Mouse (Mus musculus): ENCODE measurements around the gene Hao1. TPM values are rescaled to one million over a fixed set of nuclear protein-coding genes. Genes with fewer than 3 reads are reported as not detected.

The Hao1 gene
- total RNA-seq (2014; fragmentation: Nextera tagmentation): not detected in 2 replicates
- total RNA-seq (2017): not detected in 2 replicates

DNA sequence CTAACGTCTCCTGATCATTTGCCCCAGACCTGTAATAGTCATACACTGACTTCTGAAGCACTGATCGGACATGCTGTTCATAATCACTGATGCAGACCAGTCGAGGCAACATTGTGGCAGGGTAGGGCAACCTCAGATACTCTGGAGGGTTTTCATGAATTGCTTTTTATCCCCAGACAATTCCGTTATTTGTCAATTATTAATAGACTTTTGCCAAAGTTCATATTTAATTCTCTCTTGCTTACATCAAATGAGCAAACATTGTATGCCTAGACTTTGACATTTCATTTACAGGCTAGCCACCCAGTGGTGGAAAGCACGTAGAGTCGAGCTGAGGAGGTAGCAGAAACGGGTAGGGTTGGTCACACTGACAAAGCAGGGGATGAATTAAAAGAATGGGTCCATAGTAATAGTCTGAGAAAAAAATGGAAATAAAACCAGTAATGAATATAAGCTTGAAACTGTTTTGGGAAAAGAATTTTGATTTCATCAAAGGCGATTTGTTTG lies at the start of gene Hao1:
Hao1 (minus strand) TSS at position 148 of the 507 bp plus-strand sequence.
- ATAC-seq (replicated peaks; ENCODE audit: poor library complexity, severe bottlenecking): no peak

DNA sequence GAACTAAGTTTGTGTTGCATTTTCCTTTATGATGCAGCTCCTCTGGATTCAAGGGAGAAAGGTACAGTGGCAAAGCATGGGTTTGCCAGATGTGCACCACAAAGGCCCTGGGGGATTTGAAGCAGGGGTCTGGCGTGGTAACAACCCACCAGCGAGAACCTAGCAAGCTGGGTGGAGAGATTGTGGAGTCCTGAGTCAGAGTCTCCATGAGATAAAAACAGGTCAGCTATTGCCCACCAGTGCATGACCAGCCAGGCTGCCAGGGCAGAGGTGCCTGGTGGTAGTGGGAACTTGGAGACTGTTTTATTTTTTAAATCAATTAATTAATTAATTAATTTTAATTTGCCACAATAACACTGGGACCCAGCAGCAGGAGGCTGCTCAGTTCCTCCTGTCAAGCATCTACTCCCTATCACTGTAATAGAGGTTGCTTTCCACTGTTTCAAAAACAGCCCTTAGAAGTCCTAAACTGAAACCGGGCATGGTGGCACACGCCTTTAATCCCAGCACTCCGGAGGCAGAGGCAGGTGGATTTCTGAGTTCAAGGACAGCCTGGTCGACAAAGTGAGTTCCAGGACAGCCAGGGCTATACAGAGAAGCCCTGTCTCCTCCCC lies 37.0 kb upstream of the Hao1 start:
- no peak for ATAC-seq (replicated peaks; ENCODE audit: poor library complexity, severe bottlenecking)

DNA sequence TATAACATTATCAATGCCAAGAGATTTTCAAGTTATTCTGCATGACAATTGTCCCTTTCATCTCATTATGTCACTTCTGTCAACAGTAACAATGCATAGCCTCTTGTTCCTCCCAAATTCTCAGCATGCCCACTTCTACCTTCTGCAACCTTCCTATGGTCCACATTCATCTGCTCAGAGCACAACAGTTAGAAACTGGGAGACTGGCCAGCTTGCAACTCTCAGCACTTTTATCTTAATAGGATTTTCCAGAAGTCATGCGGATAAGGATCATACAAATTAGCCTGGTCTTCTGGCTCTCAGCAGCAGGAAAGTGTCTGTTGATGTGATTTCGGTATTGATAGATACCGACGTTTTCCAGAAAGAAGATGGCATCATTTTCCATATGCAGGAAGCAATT lies 31.1 kb upstream of the Hao1 start:
- no peak for ATAC-seq (replicated peaks; ENCODE audit: poor library complexity, severe bottlenecking)

DNA sequence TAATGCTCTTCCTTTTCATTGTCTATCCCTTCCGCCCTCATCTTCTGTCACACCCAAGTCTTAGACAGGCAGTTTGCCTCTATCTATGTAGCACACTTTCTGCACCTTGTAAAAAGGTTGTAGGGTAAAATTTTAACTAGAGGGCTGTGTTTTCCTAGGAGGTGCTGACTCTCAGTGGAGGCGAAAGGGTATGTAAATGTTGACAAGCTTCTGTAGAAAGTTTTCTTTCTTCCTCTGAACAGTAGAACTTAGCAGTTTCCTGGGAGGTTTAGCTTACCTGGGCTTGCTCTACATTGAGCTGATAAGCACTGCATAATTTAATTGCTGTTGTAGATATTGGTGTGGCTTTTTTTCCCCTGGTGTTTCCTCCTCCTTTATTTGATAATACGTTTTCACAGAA lies 5.3 kb upstream of the Hao1 start:
- no peak for ATAC-seq (replicated peaks; ENCODE audit: poor library complexity, severe bottlenecking)

DNA sequence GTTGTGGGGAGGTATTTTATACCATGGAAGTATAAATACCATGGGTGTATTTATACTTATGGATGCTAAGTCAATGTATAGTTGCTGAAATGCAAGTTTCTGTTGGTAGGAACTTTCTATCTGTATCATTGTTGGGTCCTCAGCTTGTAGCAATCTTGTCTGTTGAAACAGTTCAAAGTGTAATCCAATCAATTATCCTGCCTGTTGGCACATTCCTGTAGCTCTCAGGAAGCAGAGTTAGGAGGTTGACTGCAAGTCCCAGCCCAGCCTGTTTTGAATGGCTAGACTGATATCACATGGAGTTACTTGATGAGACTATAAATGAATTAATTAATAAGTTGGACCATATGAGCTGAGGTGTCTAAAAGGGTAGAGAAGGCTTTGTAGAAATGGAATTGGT lies 1.8 kb downstream of the Hao1 start:
- ATAC-seq (replicated peaks; ENCODE audit: poor library complexity, severe bottlenecking): no peak

DNA sequence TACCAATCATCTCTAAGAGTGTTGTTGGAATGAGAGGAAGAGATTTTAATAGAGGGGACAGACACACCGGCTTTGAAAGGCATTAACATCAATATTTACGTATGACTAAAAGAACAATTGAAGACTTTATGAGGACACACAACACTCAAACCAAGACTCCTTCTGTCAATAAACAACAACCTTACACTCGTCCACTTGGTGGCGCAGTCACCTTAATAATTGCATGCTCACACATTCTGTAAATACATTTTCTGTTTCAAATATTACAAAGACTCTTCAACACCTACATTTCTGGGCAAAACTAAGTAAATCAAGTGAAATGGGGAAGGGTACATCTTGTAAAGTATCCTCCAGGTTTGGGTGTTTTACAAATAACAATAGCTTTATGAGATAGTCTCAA lies 4.4 kb downstream of the Hao1 start:
- peak; percentile 60; the same call in 1 of the 2 replicates for ATAC-seq (replicated peaks; ENCODE audit: poor library complexity, severe bottlenecking)

DNA sequence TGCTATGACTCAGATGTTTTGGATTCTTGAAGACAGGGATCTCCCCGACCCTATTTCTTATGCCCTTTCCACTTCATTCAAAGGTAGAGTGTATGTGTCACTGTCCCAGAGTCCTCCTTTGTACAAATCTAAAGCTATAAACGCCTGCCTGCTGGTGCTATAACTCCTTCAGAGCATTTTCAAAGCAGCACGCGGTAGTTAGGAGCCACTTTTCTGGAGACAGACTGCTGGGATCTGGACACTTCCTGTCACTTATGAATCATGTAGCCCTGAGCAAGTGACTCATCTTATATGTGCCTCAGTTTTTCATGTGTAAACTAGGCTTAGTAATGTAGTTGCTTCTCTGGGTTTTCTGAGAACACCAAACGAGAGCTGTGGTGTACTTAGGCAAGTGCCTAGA lies 9.1 kb downstream of the Hao1 start:
- peak; percentile 15 for ATAC-seq (replicated peaks; ENCODE audit: poor library complexity, severe bottlenecking)

DNA sequence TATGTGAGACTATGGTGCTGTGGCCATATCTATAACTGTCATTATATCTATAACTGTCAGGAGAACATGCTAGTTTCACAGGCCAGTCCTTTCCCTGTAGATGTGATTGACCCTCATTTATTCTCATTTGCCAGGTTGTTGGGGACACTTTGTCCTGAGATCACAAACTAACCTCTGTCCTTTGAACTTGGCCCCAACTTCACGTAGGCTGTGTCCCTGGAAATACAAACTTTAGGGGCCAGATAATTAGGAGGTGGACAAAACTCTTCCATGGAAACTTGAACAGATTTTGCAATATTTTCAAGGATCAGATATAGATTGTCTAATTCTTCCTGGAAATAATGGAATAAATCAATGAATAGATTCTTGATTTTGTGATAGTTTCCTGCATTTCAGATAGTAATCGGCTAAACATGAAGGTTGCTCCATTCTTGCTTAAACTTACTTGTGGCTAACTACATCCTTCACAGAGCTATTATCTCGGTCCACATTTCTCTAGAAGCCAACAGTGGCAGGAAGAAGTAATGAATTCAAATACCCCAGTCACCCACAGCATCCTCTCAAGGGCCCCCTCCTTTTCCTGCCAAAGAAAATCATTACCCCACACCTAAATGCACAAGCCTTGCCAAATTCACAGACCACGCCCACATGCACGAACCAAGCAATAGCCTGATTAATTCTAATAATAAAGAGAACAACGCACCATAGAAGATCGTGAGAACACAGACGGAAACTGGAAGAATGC lies 9.7 kb downstream of the Hao1 start:
- peak; percentile 74 for ATAC-seq (replicated peaks; ENCODE audit: poor library complexity, severe bottlenecking)

DNA sequence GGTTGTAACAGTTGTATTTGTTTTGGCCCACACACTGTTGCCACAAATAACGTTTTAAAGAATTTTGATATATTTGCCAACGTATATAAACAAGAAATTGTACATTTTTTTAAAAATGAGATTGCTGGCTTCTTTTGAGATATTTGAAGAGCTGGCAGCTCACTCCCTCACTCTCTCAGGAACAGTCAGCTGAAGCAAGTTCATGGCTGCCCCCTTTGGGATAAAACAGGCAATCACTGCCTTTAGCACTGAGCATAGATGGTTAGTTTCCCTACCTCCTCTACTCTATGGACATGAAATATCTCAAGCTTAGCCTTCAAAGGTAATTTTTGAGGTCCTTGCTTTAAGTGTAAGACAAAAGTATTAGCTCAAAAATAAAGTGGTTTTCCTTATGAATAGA lies 10.7 kb downstream of the Hao1 start:
- ATAC-seq (replicated peaks; ENCODE audit: poor library complexity, severe bottlenecking): no peak

DNA sequence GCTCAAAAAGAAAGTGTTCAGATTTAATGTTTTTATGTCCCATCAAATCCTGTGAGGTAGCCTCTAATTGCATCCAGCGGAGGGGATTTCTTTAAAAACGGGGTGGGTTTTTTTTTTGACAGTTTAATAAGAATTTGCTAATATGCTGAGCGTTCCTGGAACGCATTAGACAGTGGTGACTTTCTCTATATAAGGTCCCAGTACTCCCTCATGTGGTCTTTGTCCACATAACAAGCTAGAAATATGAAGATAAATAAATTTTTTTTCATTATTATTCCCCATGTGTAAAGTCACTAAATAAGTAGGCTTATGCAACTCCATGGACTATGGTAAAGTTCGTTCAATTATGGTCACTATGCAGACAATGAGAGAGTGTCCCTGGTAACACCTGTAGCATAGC lies 13.1 kb downstream of the Hao1 start:
- peak; percentile 42 for ATAC-seq (replicated peaks; ENCODE audit: poor library complexity, severe bottlenecking)

DNA sequence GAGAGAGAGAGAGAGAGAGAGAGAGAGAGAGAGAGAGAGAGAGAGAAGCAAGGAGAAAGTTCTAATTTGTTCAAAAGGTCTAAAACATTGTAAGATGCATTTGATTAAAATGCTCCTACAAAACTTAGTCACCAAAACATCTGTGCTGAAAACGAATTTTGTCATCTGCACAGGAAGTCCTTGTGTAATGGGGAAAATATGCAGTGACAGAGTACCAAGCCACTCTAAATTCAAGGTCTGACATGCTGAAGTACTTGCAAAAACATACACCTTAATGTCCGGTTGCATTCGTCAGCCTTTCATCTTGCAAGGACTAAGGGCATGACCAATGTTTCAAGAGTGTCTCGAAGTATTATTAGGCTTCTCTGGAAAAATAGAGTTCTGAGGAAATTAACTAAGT lies 15.7 kb downstream of the Hao1 start:
- ATAC-seq (replicated peaks; ENCODE audit: poor library complexity, severe bottlenecking): peak; percentile 57; the same call in 1 of the 2 replicates

DNA sequence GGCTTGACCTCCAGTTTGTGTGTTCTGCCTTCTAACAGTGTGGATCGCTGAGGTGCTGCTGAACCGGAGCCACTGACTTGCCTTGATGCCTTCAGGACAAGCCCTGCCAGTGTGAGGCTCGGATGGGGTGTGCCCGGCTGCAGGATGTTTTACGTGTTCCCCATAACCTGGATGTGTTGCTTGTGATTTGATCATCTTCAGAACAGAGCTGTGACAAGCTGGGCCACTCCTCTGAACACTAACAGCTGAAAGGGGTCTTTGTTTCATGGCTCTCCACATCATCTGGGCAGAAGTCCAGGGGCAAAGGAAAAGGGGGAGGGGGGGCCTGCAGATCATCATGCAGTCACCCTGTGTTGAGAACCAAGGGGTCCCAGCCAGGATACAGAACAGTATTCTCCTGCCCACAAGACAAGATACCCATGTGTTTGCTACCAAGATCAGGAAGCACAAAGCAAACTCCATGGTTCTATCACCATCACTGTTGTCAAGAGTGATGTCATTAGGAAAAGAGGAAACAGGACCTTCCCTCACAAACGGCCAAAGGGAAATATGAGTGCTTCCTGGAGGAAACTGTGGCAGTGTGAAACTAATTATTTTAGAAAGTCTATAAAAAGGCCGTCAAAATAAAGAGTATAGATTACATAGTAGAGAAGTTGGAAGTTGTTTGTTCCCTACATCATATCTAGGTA lies 25.9 kb downstream of the Hao1 start:
- ATAC-seq (replicated peaks; ENCODE audit: poor library complexity, severe bottlenecking): peak; percentile 82

DNA sequence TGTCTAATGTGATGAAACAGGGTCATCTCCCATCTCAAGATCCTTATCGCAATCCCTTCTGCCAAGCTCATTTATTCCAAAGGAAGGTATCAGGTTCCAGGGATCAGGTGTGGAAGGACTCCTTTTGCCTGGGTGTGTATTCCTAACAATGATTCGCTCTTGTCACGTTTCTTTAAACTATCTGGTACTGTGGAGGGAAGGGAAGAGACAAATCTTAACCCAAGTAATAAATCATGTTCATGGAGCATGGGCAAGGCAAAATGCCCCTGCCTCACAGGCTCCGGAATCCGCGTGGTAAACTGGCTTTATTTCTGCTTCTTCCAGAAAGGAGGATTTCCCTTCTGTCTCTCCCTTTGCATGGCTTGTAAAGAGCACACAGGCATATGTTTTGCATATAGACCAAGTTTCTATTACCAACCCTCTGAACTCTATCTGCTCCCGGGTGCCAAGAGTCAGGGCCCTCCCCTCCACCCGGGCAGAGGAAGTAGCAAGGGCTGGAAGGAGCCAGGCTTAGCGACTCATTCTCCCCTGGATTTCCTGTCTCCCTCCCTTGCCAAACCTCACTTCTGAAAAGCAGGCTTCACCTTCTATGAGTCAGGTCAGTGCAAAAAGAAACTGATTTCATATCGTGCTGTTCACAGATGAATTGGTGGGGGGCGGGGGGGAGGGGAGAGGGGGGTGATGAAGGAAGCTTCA lies 26.6 kb downstream of the Hao1 start:
- peak; percentile 86 for ATAC-seq (replicated peaks; ENCODE audit: poor library complexity, severe bottlenecking)

DNA sequence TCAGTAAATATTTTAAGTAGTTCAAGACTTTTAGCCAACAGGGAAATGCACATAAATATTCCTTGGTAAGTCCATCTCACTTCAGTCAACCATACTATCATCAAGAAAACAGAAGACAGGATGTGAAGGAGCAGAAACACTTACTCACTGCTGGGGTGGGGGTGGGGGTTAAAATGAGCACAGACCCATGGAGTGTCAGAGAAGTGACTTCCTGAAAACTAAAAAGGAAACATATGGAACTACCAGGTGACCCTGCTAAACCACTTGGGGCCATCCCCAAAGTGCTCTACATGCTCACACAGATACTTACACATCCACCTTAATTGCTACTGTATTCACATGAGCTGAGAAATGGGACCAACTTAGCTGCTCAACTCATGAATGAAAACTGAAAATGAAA lies 36.1 kb downstream of the Hao1 start:
- peak; percentile 63 for ATAC-seq (replicated peaks; ENCODE audit: poor library complexity, severe bottlenecking)

DNA sequence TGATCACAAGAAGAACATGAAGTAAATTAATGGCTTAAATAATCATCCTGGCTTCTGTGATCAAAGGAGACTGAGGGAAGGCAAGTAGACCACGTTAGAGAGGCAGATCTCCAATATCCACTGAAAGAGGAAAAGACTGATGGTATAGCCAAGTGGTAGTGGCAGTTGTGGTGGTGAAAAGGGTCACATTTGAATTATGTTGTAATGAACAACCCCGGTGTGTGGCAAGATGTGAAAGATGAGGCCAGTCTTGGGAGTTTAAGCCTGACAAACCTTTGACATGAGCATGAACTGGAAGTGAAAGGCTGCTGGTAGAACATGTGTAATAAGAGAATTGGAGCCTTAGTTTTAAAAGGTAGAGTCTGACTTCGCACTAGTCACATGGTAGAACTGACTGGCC lies 54.4 kb downstream of the Hao1 start:
- peak; percentile 65 for ATAC-seq (replicated peaks; ENCODE audit: poor library complexity, severe bottlenecking)

DNA sequence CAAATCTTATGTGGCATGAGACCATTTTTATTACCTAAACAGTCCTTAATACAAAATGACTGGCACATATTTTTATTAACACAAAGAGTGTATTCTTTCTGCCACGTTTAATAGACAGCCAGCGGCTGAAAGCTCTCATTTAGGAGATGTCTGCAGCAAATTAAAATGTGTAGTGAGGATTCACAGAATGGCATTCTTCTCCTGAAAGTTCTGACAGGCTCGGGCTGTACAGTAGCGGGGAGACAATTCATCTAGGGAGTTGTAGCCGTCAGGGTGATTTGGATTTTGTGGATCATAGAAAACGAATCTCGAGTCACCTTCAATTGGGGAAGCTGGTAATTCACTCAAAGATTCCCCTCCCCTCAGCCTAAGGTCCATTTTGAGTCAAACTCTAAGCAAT lies 55.7 kb downstream of the Hao1 start:
- ATAC-seq (replicated peaks; ENCODE audit: poor library complexity, severe bottlenecking): no peak

DNA sequence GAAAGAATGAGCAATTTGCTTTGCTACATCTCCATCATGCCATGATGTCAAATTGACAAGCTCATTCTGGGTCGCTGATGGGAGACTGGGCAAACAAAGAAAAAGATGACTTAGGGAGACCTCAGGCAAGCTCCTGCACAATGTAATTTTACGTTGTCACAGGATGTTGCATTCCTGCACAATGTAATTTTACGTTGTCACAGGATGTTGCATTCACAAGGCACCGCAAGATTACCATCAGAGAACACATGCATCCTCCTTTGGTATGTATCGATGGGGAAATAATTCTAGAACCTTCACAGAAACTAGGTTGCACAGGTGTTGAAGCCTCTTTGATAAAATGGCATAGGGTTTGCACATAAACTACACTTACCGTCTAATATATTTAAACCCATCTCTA lies 65.5 kb downstream of the Hao1 start:
- peak; percentile 55 for ATAC-seq (replicated peaks; ENCODE audit: poor library complexity, severe bottlenecking)

DNA sequence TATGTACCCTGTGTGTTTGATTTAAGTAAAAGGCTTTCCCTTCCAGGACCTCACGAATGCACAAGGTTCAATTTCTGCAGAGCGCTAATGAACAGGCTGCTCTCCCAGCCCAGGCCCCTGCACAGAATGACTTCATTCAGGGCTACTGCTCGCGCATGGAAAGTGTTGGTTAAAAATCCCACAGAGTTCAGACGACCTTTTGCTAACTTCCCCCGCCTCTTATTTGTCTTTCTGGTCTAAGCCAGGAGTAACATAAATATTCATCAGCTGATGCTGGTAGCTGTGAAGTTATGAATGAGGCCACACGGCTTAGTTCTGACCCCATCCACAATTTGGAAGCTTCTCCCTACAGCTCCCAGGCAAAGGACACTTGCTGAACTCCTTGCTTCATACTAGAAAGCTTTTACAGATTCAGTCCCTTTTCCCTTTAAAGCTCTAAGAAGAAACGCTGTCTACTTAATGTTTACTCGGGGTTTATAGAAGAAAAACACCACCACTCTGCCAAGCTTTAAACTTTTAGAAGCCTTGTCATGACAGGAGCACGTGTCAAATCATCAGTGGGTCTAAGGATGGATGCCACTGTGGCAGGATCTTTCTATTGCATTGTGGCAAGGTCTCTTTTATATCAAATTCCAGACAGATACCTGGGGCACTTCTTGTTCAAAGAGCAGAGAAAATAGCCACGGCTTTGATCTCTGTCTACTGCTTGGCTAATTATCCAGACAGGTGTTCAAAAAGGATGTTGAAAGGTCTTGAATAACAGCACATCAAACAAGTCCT lies 67.9 kb downstream of the Hao1 start:
- no peak for ATAC-seq (replicated peaks; ENCODE audit: poor library complexity, severe bottlenecking)

DNA sequence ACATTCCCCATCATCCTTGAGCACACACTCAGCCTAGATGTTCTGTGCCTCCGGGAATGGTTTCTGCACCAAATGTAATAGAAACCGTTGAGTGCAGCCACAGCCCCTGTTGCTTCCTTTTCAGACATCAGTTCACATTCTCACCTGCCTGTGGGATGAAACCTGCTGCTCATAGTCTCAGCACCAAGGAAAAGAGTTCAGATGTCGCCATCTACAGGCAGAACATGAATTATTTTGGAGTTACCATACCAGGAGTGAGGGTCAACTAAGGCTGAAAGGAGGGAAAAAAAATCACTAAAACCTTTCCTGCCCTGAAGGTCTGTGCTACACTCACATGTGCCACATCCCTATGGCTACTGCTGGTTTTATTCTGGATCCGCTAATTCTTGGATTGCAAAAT lies 71.5 kb downstream of the Hao1 start:
- peak; percentile 39; the same call in 1 of the 2 replicates for ATAC-seq (replicated peaks; ENCODE audit: poor library complexity, severe bottlenecking)

DNA sequence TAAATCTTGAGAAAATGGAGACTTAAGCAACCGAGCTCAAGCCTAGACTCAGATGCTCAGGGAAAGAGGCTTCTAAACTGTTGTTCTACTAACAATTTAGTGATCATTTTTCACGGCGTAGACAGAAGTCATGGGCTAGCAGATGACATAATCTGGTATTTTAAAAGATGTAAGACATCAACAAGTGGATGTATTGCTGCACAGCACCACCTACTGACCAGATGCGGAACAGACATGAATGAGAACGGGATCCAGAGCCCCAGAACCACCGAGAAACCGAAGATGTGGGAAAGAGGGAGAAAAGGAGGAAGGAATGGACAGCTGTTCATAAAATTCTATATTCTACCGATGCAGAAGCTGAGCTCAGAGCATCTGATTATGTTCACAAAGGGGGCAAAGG lies 72.4 kb downstream of the Hao1 start:
- ATAC-seq (replicated peaks; ENCODE audit: poor library complexity, severe bottlenecking): peak; percentile 94
